Mouse (Mus musculus): ENCODE results near the gene Isg20.

Isg20 gene

DNA sequence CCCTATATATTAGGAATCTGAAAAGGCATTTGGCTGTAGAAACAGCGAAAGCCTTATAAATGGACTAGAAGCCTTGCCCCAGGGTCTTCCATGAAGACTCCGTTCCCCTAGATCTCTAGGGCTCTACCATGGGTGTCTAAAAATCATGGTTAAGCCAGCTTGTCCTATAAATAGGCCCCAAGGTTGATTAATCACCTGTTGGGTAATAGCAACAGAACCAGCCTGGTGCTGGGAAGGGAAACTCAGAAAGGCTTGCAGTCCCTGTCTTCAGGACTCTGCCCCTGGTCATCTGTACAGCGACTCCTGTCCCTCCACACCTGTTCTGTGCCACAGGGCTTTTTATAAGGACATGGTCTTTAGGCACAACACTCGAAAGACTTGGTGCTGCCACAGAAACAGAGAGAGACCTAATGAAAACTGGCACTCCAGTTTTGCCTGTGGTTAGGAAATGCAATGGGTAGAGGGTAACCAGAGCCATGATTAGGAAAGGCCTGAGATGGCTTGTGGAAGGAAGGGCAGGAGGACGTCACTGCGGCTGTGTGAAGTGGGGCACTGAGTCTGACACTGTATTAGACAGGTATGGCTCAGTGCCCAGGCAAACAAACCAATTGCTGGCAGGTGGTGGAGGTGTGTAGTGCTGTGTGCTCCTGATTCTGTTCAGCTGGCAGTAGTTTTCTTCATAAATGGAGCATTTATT is 9.9 kb upstream of the Isg20 start:
- DNase-seq (ENCODE audit: low spot score in 2 of 2): no peak

DNA sequence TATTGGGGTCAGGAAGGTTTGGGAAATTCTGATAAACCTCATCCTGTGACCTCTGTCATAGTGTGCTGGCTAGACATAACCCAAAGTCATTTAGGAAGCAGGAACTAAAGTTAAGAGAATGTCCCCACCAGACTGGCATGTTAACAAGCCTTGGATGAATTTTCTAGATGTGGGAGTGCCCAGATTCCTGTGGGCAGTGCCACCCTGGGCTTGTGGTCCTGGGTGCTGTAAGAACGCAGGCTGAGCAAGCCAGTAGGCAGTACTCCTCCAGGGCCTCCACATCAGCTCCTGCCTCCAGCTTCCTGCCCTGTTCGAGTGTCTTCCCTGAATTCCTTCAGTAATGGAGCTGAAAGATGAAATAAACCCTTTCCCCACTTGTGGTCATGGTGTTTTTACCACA is 9.0 kb upstream of the Isg20 start:
- no peak for DNase-seq (ENCODE audit: low spot score in 2 of 2)

DNA sequence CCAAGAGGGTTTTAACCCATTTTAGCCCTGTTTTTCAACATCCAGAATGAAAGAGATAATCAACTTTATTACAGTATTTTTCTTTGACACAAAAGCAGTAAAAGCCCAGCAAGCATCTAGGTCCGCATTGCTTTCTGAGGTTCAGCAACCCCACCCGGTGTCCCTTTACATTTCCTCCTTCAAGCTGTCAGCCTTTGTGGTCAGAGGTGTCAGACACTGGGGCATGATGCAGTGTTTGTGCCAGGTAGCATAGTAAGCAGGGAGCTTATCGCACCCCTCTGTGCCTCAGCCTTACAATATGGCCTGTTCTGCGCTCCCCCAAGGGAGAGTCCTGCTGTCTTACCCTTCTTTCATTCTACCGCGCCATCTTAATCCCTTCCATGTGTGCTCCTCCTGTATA is 4.2 kb upstream of the Isg20 start:
- no peak for DNase-seq (ENCODE audit: low spot score in 2 of 2)

DNA sequence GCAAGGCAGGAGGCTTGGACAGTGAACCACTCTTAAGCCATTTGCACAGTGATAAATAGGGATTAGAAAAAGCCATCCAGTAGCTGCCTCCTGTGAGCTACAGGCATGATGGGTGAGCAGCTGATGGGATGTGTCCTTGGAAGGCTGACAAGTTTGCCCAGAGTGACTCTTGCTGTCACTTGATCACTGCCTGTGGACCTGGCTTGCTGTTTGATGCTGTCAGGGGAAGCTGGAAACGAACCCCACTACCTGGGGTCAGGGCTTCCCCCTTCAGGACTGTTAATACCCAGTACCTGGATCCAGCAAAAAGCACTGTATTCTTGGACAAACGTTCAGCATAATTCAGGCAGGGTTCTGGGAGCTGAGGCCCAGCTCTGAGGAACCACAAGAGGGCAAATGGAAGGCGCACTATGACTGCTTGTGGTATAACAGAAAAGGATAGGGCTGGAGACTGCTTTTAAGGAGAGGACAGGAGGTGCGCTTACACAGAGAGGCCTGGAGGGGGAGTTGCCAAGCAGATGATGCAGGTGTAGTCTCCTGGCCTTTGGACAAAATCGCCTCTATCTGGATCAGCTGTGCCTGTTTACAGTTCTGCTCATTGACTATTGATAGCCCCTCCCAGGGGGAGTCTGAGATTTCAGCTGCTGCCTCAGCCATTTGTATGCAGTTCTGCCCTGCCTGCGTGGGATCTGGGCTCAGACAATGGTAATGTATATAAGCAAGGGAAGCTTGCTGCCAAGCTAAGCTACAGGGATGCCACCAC is 2.7 kb upstream of the Isg20 start:
- no peak for DNase-seq (ENCODE audit: low spot score in 2 of 2)

DNA sequence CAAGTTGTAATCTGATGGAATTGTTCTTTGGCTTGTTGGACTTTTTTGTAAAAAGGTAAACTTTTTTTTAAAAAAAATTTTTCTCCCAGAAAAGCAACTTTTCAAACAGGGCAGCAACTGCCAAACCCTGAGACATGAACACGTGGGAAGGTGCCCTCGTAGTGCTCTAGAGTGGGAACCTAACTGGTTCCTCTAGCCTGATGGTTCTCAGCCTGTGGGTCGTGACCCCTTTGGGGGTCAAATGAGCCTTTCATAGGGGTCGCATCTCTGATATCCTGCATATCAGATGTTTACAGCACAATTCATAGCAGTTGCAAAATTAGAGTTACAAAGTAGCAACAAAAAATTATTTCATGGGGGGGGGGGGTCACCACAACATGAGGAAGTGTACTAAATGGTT is 2.0 kb upstream of the Isg20 start:
- no peak for DNase-seq (ENCODE audit: low spot score in 2 of 2)

DNA sequence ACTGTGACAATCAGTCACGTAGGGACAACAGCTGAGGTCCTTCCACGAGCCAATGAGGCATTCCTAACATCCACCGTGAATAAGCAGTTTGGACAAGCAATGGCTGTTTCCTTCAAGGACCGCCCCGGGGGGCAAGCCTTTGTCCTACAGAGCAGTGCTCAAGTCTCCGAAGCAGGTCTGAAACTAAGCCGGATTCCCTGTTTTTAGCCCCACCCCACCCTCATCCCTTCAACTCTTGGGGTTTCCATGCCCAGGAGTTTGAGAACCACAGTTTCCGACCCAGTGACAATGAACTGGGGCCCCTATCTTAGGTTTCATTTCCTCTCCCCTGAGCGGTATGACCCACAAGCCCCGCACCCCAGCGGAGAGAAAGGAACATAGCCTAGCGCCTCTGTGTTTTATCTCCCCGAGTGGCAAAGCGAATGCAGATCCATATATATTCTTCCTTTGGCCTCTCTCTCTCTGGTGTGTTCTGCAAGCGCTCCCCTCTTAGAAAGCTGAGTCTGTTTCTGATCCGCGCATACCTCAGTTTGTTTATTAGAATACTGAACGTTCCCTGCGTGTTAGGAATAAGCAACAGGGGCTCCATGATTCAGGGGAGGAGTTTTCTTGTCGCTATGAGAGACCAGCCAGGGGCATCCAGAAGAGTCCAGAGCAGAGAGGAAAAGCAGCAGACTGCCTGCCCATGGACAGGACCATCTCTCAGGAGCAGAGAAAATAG is 811 bp upstream of the Isg20 start:
- peak in 1 of 2 experiments; percentile 29 for DNase-seq (ENCODE audit: low spot score in 2 of 2)

DNA sequence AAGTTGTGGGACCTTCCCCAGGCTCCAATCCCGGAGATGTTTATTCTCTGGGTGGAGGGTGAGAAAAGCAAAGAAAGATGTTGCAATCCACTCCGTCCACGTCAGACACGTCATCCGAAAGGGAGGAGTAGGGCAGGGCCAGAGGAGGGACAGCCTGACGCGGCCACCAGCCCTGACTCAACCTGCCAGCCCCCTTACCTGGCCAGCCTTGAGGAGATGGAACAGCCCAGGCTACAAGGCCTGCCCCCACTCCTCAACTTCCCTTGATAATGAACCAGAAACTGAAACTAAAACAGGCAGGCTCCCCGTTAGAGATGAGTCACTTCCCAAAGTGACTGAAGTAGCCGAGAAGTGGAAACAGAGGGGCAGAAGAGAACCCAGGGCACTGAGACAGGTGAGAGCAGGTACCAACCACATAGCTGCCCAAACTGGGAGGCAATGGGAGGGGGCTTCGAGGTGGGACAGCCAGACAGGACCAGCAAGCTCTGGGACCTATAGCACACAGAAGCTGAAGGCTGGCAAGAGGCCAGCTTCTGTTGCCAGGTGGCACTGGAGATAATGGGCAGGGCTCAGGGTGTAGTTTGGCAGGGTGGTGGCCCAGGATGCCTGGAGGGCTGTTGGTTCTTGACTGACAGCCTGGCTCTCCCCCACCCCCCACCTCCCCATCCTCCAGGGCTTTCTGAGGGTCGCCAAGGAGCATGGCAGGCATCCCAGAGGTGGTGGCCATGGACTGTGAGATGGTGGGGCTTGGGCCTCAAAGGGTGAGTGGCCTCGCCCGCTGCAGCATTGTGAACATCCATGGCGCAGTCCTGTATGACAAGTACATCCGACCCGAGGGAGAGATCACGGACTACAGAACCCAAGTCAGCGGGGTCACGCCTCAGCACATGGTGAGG is 673 bp downstream of the Isg20 start:
- DNase-seq (ENCODE audit: low spot score in 2 of 2): peak in 1 of 2 experiments; percentile 39

DNA sequence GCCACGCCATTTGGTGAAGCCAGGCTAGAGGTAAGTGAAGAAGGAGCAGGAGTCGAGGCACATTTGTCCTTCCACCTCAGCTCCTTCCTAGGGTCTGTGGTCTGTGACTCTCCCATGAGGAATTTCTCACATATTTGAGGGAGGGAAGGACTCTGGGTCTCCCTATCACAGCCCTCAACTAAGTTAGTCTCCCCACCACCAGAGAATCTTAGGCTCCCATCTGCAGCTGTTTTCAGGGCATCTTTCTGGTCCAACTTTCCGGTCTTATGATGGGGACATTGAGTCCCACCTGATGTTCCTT is 1.3 kb downstream of the Isg20 start:
- DNase-seq (ENCODE audit: low spot score in 2 of 2): no peak

DNA sequence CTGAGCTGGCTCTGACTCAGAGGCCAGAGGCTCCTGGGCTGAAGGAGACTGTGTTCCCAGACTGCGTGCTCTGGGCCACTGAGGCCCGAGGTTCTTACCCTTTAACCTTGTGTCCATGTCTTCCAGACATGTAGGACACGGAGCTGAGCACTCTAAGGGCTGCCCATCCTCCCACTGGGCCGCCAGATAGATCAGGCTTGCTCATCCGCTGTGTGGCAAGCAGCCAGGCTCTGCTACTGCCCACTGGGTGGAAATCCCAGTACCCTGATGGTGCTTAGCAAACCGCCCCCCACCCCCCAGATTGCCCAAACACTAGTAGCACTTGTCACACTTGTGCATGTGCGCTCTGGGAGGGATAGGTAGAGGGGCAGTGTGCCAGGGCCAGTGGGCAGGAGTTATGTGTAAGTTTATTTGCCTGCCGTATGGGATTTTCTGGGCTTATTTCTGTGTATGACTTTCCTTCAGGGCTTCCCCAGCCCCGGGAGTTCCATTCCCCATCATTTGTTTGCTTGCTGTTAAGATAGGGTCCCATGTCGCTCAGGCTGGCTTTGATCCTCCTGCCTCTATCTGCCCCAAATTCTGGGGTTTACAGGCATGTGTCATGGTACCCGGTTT is 1.8 kb downstream of the Isg20 start:
- peak in 1 of 2 experiments; percentile 32 for DNase-seq (ENCODE audit: low spot score in 2 of 2)

DNA sequence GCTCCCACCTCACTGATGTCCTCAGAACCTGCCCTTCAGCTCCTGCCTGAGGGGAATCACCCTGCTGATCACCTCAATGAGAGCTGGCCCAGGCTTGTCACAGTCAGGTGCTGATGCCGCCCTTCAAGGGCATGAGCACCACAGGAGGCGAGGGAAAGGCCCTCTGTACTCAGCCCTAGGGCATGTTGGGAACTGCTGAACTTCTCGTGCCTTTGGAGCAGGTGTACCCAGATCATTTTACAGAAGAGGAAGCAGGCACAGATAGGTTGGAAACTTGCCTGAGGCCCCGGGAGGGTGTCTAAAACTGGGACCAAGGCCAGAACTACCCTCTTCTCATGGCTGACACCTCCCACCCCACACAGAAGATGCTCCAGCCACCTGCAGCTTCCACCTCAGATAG is 5.5 kb downstream of the Isg20 start:
- DNase-seq (ENCODE audit: low spot score in 2 of 2): no peak

DNA sequence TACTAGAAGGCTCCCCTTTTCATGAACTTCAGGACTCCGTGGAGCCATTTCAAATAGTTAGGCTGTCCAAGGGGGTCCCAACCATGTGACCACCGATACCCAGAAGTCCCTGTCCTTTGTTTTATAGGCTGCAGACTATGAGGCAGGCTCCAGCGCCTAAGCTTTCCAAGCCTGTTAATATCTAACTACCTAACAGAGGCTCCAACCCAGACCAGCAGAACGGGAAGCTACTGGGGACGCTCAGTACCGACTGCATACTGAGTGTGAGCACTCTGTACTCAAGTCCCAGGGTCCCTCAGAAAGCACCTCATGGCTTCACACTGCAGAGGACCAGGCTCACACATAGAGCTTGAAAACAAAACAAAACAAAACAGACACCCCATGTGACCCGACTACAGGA is 9.3 kb downstream of the Isg20 start:
- no peak for DNase-seq (ENCODE audit: low spot score in 2 of 2)

DNA sequence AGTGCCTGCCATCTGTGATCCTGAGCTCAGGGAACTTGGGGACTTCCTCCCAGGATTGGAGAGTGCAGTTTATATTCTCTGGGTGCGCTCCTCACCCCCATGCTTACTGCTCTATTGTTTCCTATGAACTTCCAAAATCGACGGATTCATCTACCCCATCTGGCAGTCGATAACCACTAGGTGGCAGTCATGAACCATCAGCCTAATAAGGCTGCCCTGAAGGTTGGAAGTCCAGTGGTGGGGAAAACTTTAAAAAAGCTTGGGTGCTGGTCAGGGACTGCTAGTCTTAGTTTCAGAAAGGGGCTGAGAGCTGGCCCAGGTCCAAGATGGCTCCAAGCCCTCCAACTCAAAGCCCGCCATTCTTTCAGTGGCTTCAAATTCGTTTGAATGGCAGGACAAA is 11.1 kb downstream of the Isg20 start:
- DNase-seq (ENCODE audit: low spot score in 2 of 2): peak; percentile 66 to 83

DNA sequence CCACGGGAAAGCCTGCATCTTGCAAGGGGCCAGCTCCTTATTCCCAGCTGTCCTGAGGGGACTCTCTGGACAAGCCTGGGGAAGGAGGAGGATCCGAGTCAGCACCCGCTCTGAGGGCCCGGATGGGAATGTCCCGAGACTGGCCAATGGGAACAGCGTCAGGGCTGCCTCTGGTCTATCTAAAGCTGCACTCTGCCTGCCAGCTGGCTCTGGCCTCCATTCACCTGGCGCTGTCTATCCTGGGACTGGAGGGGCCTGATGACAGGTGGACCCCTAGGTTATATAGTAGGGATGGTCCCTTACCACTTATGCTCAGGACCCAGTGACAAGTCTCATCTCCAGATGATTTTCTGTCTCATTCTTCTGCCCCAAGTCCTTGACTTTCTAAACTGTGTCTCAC is 11.6 kb downstream of the Isg20 start:
- no peak for DNase-seq (ENCODE audit: low spot score in 2 of 2)

DNA sequence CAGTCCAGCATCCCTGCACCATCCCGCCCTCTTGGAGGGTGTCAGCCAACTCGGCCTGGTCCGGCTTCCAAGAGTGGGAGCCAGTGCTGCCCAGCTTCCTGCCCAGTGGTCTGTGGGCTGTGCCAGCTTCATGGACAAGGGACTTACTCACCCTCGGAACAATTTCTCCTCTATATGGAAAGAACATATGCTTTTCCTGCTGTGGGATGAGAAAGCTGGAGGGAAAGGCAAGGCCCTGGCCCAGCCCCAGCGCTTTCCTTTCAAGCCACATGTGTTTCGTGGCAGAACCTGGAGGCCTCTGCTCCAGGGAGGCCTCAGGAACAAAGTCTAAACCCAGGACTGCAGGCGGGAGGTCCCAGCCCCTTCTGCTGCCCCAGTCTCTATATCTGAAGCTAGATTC is 12.5 kb downstream of the Isg20 start:
- no peak for DNase-seq (ENCODE audit: low spot score in 2 of 2)

DNA sequence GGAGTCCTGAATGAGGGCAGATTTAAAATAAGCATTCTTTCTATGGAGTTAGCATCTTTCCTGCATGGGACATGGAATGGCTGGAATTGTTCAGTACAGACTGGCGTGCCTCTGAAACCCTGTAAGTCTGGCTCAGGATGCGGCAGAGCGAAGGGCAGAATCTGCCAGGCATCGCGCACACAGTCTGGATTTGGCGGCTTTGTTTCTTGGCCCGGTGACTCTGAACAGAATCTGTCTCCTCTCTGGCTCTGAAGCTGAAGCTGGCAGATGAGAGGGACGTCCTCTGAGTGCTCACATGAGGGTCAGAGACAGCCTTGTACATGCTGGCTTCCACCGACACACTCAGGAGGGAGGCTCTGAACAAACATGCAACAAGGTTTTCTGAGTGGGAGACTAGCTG is 12.9 kb downstream of the Isg20 start:
- DNase-seq (ENCODE audit: low spot score in 2 of 2): no peak

DNA sequence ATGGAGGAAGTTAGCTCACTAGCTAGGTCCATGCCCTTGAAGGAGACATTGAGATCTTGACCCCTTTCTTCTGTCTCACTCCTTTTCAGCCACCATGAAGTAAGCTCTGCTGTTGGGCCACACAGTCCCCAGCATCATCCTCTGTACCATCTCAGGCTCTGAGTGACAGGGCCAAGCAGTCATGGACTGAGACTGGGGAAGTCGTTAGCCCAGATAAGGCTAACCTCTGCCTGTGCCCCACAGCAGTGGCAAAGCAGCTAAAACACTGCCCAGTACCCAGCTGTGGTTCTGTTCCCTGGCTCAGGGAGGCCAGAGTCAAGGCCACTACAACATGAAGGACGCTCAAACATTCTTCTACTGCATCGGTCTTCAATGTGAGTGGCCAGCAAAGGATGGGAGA is 14.0 kb downstream of the Isg20 start:
- no peak for DNase-seq (ENCODE audit: low spot score in 2 of 2)

DNA sequence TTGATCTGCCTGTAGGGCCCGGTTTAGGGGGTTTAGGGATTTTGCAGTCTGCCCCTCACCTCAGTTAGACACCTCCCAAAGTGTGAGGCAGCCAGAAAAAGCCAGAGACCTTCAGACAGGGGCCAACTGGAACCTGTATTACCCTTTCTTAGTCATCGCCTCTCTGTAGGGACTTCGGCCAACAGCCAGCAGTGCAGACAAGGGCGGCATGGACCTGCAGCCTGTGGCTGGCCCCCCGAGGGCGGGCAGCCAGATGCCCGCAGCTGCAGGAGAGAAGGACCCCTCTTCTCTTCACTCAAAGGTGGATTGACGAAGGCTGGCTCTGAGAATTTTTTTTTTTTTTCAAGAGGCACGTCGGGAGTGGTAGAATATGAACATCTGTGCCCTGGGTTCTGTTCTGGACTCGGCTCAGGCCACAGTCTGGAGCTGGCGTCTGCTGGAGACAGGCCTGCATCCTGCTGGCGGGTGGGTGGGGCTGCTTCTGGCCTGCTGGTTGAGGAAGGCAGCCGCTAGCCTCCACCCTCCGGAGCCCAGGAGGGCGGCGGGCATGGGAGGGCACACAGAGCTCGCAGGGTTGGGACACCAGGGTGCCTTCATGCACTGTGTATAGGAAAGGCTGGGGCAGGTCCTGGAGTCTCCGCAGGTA is 25.9 kb downstream of the Isg20 start:
- DNase-seq (ENCODE audit: low spot score in 2 of 2): no peak

DNA sequence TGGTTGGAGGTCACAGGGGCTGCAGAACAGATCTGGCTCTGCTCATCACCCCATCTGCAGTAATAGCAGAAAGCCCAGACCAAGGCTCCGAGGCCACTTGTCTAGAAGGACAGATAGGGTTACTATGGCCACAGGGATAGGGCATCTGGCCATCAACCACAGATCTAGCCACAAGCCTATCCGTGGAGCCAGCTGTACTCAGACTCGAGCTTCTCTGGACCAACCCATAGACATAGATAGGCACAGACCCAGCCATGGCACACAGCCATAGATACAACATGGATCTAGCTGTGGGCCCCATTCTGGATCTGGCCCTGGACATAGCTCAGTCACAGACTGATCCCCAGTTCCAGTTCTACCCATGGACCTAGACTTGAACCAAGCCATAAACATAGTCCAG is 27.7 kb downstream of the Isg20 start:
- no peak for DNase-seq (ENCODE audit: low spot score in 2 of 2)

DNA sequence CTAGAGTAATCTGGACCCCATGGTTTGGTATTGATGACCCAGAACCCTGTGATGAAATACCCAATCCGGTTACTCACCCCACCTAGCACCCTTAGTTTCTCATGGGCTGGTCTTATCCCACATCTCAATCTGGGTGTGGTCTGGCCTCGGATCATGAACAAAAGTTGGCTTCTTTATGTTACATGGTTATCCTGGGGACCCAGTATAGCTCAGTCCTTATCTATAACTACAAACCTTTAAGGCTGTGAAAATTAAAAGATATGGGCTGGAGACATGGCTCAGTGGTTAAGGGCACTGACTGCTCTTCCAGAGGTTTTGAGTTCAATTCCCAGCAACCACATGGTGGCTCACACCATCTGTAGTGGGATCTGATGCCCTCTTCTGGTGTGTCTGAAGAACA is 29.3 kb downstream of the Isg20 start:
- no peak for DNase-seq (ENCODE audit: low spot score in 2 of 2)

DNA sequence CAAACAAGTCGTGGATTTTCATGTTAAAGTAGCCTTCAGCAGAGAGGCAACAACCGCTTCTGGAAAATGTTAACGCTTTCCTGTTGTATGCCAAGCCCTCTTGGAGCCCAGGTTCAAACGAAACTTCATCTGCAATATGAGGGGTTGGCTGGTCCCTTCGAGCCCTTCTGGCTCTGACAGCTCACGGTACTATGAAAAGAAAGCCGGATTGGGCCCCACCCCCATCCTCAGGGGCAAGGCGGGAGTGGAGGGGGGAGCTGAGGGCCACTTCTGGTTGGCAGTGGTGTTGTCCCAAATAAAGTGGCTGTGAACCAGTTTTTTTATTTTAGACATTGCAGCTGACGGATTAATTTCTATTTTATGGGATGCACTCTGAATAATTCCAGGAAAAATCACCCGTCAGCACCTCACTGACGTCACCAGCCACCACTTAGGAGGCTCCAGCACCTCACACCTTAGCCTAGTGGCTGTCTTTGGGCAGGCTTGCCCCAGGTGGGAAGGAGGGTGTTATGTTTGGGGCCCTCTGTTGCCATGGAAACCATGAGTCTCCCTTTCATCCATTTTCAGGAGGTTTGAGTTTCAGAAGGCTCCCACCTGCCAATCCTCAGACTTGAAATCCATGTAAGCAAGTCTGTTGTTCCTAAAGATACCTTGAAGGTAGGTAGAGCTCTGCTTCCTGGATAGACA is 40.8 kb downstream of the Isg20 start:
- no peak for DNase-seq (ENCODE audit: low spot score in 2 of 2)

DNA sequence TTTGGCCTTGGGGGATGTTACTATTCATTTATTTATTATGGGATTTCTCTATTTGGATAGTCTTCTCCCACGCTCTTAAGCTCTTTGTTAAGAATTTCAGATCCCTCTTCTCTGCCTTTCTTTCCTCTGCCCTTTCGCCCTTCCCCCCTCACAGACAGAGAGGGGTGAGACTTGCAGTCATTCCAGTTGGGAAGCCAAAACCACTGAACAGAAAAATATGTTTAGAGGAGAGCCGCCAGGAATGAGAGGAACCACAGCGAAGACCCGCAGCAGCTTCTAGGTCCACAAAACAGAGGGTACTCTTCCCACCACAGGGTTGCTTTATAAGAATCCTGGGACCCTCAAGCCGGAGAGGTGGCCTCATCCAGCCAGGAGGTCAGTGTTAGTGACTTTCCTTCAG is 41.4 kb downstream of the Isg20 start:
- no peak for DNase-seq (ENCODE audit: low spot score in 2 of 2)

All from right cerebral cortex, postnatal 10 days (tissue).